Mouse (Mus musculus) Muller cell, postnatal 12 days (primary cell): ENCODE measurements around the gene Ltc4s.
A peak's percentile ranks its signal among the peaks of the same experiment; 100 is the strongest.

Experiments used
- DNase-seq: peaks from one replicate; pipeline ENCODE4 v3.0.0-alpha.2; 2015; ENCODE audit errors: inconsistent ontology term

The Ltc4s gene

DNA sequence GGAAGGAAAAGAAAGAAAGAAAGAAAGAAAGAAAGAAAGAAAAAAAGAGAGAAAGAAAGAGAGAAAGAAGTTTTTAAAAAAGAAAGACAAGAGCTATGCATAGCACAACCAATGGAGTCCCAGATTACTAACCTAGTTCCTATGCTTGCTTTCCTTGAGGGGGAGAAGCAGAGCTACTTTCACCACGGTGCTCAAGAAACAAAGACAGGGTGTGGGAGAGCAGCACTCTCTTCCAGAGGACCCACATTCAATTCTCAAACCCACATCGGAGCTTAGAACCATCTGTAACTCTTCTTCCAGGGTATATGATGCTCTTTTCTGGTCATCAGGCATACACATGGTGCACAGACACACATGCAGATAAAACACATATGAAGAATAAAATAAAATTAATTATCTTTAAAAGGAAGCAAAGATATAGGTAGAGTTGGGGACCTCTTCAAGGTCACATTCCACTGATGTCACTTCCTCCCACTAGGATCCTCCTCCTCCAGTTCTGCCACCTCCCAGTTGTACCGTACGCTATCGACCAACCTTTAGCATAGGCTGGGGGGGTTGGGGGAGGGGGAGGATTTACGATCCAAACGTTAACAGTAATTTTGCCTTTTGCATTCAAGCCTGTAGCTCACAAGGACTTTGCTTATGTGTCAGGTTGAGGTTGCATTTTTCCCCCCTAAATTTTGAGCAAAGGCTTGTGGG lies 10.2 kb upstream of the Ltc4s start:
- no peak for DNase-seq

DNA sequence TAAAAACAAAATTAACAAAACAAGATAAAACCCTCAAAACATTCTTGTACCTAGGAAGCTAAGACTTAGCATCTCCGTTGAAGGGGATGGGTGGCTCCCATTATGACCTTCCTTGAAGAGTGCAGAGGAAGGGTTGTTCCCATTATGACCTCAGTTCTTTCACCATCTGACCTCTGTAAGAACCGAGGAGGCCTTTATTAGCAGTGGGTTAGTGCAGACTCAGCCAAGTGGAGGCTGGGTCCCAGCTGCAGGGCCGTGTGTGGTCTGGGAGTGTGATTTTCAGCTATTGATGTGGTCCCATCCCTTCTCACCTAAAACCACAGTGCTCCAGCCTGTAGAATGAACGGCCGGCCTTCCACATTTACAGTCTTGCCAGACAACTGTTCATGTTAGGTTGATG lies 6.9 kb upstream of the Ltc4s start:
- DNase-seq = no peak

DNA sequence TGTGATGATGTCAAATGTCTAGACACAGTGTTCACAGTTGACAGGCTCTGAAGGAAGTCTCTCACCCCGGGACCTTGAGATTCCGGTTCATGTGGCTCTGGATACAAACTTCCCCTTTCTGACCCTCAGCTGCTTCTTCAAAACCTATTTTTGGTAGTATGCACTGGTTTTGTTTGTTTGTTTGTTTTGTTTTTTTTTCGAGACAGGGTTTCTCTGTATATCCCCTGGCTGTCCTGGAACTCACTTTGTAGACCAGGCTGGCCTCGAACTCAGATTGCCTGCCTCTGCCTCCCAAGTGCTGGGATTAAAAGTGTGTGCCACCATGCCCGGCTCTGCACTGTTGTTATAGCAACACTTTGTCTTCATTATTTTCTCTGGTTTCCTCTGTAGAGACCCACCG lies 5.5 kb upstream of the Ltc4s start:
- no peak for DNase-seq

DNA sequence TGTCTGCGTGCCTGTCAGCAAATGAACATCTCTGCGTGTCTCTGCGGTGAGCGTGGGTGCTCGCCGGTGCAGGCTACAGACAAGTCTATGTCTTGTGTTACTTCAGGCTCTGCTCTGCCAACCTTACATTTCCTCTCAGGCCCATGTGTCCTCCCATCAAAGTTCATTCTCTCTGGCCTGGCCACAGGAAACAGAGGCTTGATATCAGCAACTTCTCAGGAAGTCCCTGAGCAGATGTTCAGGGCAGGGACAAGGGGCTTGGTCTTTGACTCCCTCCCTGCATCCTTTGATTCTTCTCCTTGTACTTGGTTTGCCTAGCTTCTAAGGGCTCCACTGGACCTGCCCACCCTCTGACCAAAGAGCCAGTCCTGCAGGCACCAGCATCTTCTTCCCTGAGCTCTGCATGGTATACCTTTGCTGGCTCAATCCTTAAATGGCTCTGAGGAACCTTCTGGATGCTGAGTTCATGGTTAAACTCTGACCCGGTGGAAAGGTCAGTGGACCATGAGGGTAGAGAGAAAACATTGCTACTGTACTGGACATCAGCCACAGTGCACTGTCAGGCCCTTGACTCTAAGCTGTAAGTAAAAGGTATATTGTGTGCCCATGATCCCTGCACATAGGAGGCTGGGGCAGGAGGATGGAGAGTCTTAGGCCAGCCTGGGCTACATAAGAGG lies 2.0 kb upstream of the Ltc4s start:
- DNase-seq = no peak

GRCm38 (mm10) chr11:50238821-50239791 lies 690 bp upstream of the Ltc4s start:
- DNase-seq = no peak

- no peak for DNase-seq
Measured at GRCm38 (mm10) chr11:50236937-50237835, 1.2 kb downstream of the Ltc4s start.

- DNase-seq = peak; percentile 96
Measured at GRCm38 (mm10) chr11:50236540-50236936, 1.9 kb downstream of the Ltc4s start.

DNA sequence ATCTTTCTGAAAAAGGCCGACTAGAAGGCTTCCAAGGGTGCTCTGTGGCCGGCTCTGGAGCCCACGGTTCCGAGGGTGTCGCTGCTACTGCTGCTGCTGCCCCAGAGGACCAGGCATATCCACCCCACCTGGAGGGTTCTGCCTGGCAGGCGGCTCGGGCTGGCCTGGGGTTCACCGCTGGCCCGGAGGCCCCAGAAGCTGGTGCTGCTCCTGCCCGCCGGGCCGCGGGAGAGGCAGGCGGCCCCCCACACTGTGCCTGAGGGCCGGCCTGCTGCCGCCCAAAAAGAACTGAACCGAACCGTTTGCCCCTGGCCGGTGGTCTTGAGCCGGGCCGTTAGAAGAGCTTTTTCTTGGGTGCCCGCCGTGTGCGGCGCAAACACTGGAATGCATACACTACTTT lies 3.8 kb downstream of the Ltc4s start:
- DNase-seq = no peak

GRCm38 (mm10) chr11:50233993-50234392 lies 4.4 kb downstream of the Ltc4s start:
- DNase-seq = no peak

GRCm38 (mm10) chr11:50233022-50233421 lies 5.4 kb downstream of the Ltc4s start:
- DNase-seq = no peak

DNA sequence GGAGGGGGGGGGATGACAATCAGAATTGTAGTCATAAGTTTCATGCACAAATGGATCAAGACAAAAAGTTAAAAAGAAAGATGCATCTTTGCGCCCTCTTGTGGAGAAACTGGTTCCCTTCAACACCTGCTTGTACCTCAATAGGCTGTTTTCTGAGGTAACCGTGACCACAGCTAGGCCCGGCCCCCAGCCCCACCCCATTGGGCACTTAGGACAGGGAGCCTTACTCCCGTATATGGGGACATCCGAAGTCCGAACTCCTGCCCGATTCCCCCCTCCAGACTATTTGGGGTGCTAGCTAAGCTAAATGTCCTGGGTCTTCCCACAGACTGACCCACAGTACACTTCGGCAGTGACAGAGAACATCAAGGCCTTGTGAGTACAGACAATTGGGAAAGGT lies 7.0 kb downstream of the Ltc4s start:
- DNase-seq = peak; percentile 78

DNA sequence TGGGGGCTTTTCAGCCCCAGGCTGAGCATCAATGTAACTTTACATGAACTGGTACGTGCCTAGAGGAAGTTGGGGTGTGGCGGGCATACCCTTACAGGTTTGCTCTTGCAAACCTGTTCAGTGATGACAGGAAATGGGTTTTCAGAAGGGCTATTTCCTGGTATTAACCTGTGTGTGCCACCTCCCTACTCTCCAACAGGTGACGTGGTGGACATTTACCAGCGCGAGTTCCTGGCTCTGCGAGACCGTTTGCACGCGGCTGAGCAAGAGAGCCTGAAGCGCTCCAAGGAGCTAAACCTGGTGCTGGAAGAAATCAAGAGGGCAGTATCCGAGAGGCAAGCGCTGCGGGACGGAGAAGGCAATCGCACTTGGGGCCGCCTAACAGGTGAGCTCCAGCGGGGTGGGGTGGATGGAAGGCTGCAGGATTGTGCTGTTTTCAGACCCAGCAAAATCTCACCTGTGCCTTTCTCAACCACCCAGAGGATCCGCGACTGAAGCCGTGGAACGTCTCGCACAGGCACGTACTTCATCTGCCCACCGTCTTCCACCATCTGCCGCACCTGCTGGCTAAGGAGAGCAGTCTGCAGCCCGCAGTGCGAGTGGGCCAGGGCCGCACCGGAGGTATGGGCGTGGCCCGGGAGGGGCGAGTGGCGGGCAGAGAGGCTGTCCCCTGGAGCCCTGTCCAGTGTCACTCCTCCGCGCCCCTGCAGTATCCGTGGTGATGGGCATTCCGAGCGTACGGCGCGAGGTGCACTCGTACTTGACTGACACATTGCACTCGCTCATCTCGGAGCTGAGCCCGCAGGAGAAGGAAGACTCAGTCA lies 7.7 kb downstream of the Ltc4s start:
- no peak for DNase-seq

- no peak for DNase-seq
Measured at GRCm38 (mm10) chr11:50229252-50229910, 9.0 kb downstream of the Ltc4s start.

DNA sequence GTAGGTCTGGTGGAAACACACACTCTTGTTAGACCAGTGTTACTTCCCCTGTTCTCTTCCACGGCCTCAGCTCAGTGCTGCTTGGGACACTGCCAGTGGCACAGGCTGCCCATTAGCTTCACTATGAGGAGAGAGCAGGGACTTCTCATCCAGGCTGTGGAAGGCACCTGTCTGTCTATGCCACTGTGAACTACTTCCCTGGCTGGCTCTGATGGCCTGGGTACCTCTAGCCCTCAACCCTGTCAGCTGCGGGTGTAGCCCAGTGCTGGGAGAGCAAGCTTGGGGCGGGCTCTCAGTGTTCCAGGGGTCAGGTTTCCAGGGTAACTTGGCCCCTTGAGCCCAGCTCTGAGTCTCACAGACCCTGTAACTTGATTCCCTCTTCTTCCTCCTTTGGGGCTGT lies 9.6 kb downstream of the Ltc4s start:
- no peak for DNase-seq

- no peak for DNase-seq
Measured at GRCm38 (mm10) chr11:50227736-50228135, 10.7 kb downstream of the Ltc4s start.

DNA sequence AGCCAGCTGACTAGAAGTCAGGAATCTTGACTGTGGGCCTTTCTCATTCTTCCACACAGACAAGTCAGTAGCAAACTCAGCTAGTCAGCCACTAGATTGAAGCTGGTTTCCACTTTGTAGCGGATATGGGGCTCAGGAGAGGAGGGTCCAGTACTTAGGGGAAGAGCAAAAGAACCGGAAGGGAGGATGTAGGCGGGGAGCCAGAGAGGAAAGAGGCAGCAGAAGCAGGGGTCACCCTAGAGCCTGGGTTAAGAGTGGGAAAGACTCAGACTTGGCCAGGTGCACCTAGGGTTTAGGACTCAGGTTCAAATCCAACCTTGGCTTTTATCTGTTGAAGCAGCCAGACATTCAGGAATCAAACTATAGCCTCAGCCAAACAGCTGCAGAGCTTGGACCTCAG lies 11.2 kb downstream of the Ltc4s start:
- DNase-seq = no peak

DNA sequence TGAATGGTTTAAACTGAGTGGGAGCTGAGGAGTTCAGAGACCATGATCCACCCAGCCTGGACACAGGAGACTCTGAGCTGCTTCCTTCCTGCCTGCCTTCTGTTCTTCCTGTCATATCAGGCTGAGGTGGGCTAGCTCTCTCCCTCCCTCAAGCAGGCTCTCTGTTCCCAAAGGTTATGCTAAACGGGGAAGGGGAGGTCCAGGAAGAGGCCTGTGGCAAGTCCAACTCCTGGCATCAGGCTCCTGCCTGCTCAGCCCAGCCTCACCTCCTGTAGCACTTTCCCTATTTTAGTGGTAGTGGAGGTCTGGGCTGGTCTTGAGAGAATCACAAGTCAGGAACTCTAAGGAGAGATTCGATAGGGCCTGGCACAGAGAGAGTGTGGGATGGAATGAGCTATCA lies 12.0 kb downstream of the Ltc4s start:
- no peak for DNase-seq

DNA sequence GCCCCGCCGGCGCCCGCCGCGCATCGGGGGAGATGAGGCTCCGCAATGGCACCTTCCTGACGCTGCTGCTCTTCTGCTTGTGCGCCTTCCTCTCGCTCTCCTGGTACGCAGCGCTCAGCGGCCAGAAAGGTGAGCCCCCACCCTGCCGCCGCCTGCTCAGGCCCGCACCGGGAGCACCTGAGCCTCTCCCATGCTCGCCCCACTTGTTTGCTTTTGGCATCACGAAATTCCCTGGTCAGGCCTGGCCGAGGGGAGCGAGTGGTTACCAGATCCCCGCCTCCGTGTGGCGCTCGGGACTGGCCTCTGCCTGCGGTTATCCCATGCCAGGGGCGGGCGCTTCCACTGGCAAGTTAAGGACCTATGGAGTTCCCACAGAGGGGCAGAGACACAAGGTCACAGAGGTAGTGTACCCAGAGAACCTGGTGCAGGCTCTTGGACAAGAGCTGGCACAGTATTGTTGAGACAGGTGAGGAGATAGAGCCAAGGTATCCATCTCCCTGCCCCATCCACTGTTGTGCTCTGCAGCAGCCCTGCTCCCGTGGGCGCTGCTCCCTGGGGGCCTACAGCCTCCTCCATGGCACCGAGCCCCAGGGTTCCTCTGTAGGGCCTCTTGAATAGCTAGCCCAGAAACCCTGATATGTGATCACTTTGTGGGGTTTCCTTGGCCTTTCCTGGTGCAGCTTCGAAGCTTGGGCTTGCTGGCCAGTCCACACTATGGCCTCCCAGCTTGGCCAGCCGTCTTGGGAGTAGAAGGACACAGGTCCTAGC lies 12.6 kb downstream of the Ltc4s start:
- DNase-seq = peak; percentile 55
